Mouse (Mus musculus): ENCODE results near the gene Sis. TPM values are rescaled to one million over a fixed set of nuclear protein-coding genes. Genes with fewer than 3 reads are reported as not detected.

The Sis gene
- polyA plus RNA-seq (2016; fragmentation: Nextera tagmentation; extraction: Ambion mirVana): 0.02 TPM in 1 of 2 replicates, not detected in the other

DNA sequence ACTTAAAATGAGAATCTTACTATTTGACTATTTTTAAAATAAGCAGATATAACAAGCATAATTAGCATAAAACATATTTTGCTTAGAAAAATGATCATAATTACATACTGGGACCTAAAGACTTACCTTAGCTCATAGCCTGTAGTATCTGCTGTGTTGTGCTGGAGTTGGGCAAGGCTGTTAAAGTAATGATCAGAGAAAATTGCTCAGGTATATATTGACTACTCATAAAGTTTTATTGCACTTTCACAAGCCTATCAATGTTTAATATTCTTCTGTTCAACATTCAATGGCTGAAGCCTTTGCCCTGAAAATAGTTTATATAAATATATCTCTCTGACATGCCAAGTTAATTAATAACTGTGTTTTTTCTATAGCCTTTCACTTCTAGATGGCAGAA, at the start of gene Sis:
Gene Sis, minus strand, starts transcription at position 189 of the 400 bp plus-strand sequence.
- Histone ChIP-seq H3K27me3 (ENCODE audit: low read depth, poor library complexity, severe bottlenecking) (no peaks in the 10 kb centered on the region), H3K9me3 (replicated peaks) (no peaks in the 10 kb centered on the region), H3K4me3 (no peak within 1 kb of the TSS), H3K4me1 (no peaks in the 10 kb centered on the region), H3K36me3 (no peaks in the 10 kb centered on the region), H3K27ac (replicated peaks) (no peak within 1 kb of the TSS)
- no peak for DNase-seq (ENCODE audit: low spot score)

GRCm38 (mm10) chr3:73006045-73006444, 38.4 kb upstream of the Sis start:
- Histone ChIP-seq H3K27ac (replicated peaks) (no peak overlapping the region), H3K36me3 (no peaks in the 10 kb centered on the region), H3K4me3 (no peak overlapping the region), H3K4me1 (peaks cover 6% of the 10 kb centered on the region), H3K27me3 (ENCODE audit: low read depth, poor library complexity, severe bottlenecking) (no peaks in the 10 kb centered on the region), H3K9me3 (replicated peaks) (no peaks in the 10 kb centered on the region)
- WGBS: 4% methylated on average over 6 of the region's 6 CpGs
- DNase-seq (ENCODE audit: low spot score): no peak

DNA sequence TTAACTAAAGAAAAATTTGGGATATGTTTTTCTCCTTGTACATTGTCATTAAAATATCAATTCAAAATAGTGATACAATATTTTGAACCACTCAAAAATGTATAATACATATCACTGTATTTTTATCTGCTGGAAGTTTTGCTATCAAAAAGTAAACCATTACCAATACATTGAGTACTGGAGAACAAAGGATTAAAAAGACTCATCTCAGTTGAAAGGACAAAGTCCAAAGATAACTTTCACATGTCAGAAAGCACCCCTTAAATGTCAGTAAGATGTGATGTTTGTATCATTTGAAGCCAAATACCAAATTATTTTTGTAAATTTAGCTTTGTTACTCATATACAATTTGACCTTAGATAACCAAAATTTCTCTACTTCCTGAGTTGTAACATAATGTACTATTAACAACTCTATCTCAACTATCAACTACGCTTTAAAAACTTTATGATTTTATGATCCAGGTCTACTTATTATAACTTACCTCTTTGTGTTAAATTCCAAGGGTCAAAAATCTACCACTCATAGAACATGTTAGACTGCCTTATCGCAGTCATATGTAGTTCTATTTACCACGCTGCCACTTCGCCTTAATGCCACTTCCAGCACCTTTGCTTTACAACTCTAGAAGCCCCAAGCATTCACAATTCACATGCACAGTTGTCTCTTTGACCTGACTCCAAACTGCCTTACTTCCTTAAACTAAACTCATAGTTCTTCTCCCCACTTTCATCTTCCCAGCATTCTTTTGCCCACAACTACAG, 35.5 kb upstream of the Sis start:
- H3K27me3 ChIP-seq (ENCODE audit: low read depth, poor library complexity, severe bottlenecking): no peaks in the 10 kb centered on the region
- H3K4me3 ChIP-seq: no peak overlapping the region
- no peak overlapping the region for H3K27ac ChIP-seq (replicated peaks)
- no peaks in the 10 kb centered on the region for H3K9me3 ChIP-seq (replicated peaks)
- 91% methylated on average over 4 of the region's 4 CpGs for WGBS
- no peak for DNase-seq (ENCODE audit: low spot score)
- H3K36me3 ChIP-seq: no peaks in the 10 kb centered on the region
- peaks cover 6% of the 10 kb centered on the region for H3K4me1 ChIP-seq

DNA sequence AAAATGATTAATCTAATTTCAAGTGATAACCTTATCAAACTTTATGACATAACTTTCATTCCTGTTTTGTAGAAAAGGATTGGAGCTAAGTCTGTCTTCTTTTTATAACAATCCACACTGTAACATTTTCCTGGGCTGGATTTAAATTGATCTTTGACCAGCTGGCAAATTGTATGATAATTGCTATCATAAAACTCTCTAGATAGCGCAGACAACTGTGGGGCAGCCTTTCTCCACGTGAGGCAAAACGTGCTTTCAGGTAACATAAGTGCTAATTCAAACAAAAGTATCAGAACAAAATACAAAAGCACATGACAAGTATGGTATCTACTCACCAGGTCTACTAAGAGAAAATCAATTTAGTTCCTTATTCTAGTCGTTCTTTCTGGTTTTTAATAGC, 29.9 kb upstream of the Sis start:
- 77% methylated on average over 4 of the region's 4 CpGs for WGBS
- Histone ChIP-seq H3K9me3 (replicated peaks) (no peaks in the 10 kb centered on the region), H3K27me3 (ENCODE audit: low read depth, poor library complexity, severe bottlenecking) (no peaks in the 10 kb centered on the region), H3K4me3 (no peak overlapping the region), H3K27ac (replicated peaks) (no peak overlapping the region), H3K4me1 (no peaks in the 10 kb centered on the region), H3K36me3 (no peaks in the 10 kb centered on the region)
- no peak for DNase-seq (ENCODE audit: low spot score)

DNA sequence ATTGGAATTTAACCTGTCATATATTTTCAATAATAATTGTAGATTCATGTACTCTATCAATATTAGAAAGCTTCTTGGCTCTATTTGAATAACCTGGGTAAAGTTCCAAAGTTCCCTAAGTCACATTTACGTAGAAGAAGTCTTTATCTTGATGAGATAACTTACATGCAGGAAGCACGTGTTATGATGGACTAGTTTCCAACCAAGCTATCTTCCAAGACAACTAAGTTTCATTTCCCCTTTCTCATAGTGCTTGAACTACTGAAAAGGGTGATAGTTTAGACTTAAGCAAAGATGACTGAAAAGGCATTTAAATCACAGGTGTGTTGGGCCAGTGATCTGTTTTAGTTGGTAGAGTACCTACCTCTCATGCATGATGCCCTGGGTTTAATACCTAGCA, 23.3 kb upstream of the Sis start:
- Histone ChIP-seq H3K27me3 (ENCODE audit: low read depth, poor library complexity, severe bottlenecking) (no peaks in the 10 kb centered on the region), H3K27ac (replicated peaks) (no peak overlapping the region), H3K9me3 (replicated peaks) (no peaks in the 10 kb centered on the region), H3K4me3 (no peak overlapping the region), H3K36me3 (no peaks in the 10 kb centered on the region), H3K4me1 (no peaks in the 10 kb centered on the region)
- DNase-seq (ENCODE audit: low spot score): no peak
- 87% methylated on average over 2 of the region's 2 CpGs for WGBS

DNA sequence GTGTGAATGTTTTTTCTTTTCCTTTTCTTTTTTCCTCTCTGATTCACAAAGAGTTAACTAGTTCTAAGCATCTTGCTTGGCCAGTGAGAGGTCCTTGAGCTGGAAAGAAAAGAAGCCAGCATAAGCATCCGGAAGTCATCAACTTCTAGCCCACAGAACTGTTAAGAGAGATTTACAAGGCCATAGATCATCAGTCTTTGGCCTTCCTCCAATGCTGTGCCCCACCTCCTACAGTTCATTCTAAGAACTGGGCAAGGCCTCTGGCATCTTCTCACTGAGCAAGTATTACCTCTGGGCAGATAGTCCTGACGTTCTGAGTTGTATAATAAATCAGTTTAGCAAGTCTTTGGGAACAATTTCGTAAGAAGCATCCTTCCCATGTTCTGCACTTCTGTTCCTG, 8.9 kb upstream of the Sis start:
- Histone ChIP-seq H3K27ac (replicated peaks) (no peak overlapping the region), H3K27me3 (ENCODE audit: low read depth, poor library complexity, severe bottlenecking) (no peaks in the 10 kb centered on the region), H3K36me3 (no peaks in the 10 kb centered on the region), H3K4me1 (no peaks in the 10 kb centered on the region), H3K9me3 (replicated peaks) (no peaks in the 10 kb centered on the region), H3K4me3 (no peak overlapping the region)
- whole genome bisulfite sequencing: 77% methylated on average over 3 of the region's 3 CpGs
- no peak for DNase-seq (ENCODE audit: low spot score)

DNA sequence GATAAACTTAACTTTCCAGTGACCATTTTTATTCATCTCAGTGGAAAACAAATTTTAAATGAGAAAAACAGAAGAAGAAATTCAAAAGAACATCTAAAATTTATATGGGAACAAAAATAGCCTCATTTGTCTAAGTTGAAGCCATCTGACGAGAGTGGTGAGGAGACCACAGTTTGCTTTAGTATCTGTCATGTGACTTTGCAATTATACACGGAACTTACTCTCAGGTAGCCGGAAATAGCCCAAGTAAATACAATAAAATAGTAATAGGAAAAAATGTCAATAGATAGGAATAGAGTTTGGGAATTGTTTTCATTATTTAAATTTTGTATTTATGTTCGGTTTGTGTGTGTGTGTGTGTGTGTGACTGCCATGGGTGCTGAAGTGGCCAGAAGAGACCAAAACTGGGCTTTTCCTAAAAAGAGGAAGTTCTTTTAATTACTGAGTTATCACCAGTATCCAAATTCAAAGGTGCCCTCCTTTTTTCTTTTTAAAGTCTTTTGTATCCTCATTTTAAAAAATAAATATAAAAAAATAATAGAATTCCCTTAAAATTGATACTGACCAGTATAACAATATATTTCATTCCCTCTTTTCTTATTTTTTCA, 48.6 kb downstream of the Sis start:
- Histone ChIP-seq H3K27ac (replicated peaks) (no peak overlapping the region), H3K36me3 (no peaks in the 10 kb centered on the region), H3K4me1 (no peaks in the 10 kb centered on the region), H3K27me3 (ENCODE audit: low read depth, poor library complexity, severe bottlenecking) (no peaks in the 10 kb centered on the region), H3K9me3 (replicated peaks) (no peaks in the 10 kb centered on the region), H3K4me3 (no peak overlapping the region)
- DNase-seq (ENCODE audit: low spot score): no peak
- WGBS: 89% methylated on average over 4 of the region's 4 CpGs

- no peak overlapping the region for H3K27ac ChIP-seq (replicated peaks)
- WGBS: 92% methylated on average over 1 of the region's 1 CpGs
These were observed 85.2 kb downstream of the Sis start for GRCm38 (mm10) chr3:72882501-72882900.

GRCm38 (mm10) chr3:72868141-72868540, 99.5 kb downstream of the Sis start:
- Histone ChIP-seq H3K4me1 (no peaks in the 10 kb centered on the region), H3K9me3 (replicated peaks) (no peaks in the 10 kb centered on the region), H3K36me3 (no peaks in the 10 kb centered on the region), H3K27me3 (ENCODE audit: low read depth, poor library complexity, severe bottlenecking) (no peaks in the 10 kb centered on the region), H3K27ac (replicated peaks) (no peak overlapping the region), H3K4me3 (no peak overlapping the region)
- no peak for DNase-seq (ENCODE audit: low spot score)

More at GRCm38 (mm10) chr3:72882501-72882900, 85.2 kb downstream of the Sis start:
- no peaks in the 10 kb centered on the region for H3K9me3 ChIP-seq (replicated peaks)
- no peaks in the 10 kb centered on the region for H3K36me3 ChIP-seq
- H3K27me3 ChIP-seq (ENCODE audit: low read depth, poor library complexity, severe bottlenecking): no peaks in the 10 kb centered on the region
- H3K4me1 ChIP-seq: no peaks in the 10 kb centered on the region
- H3K4me3 ChIP-seq: no peak overlapping the region
- DNase-seq (ENCODE audit: low spot score): no peak

- 84% methylated on average over 3 of the region's 3 CpGs for WGBS
- Histone ChIP-seq H3K36me3 (no peaks in the 10 kb centered on the region), H3K27me3 (ENCODE audit: low read depth, poor library complexity, severe bottlenecking) (no peaks in the 10 kb centered on the region)
These were observed 108.9 kb downstream of the Sis start for GRCm38 (mm10) chr3:72858738-72859137.

GRCm38 (mm10) chr3:72855405-72855804, 112.3 kb downstream of the Sis start:
- no peak for DNase-seq (ENCODE audit: low spot score)
- H3K4me3 ChIP-seq: no peak overlapping the region
- no peak overlapping the region for H3K27ac ChIP-seq (replicated peaks)
- no peaks in the 10 kb centered on the region for H3K36me3 ChIP-seq
- 92% methylated on average over 1 of the region's 1 CpGs for WGBS
- H3K4me1 ChIP-seq: no peaks in the 10 kb centered on the region
- no peaks in the 10 kb centered on the region for H3K9me3 ChIP-seq (replicated peaks)
- H3K27me3 ChIP-seq (ENCODE audit: low read depth, poor library complexity, severe bottlenecking): no peaks in the 10 kb centered on the region

More at GRCm38 (mm10) chr3:72858738-72859137, 108.9 kb downstream of the Sis start:
- H3K4me1 ChIP-seq: no peaks in the 10 kb centered on the region
- no peak overlapping the region for H3K27ac ChIP-seq (replicated peaks)
- no peaks in the 10 kb centered on the region for H3K9me3 ChIP-seq (replicated peaks)
- H3K4me3 ChIP-seq: no peak overlapping the region
- DNase-seq (ENCODE audit: low spot score): no peak

- Histone ChIP-seq H3K27ac (replicated peaks) (no peak overlapping the region), H3K4me3 (no peak overlapping the region), H3K36me3 (no peaks in the 10 kb centered on the region), H3K9me3 (replicated peaks) (no peaks in the 10 kb centered on the region), H3K27me3 (ENCODE audit: low read depth, poor library complexity, severe bottlenecking) (no peaks in the 10 kb centered on the region), H3K4me1 (no peaks in the 10 kb centered on the region)
- WGBS: 84% methylated on average over 2 of the region's 2 CpGs
- DNase-seq (ENCODE audit: low spot score): no peak
These were observed 127.0 kb downstream of the Sis start for GRCm38 (mm10) chr3:72840641-72841040.

Measured in midbrain, embryonic 10.5 days (tissue).